Mouse (Mus musculus) right cerebral cortex, adult 18-20 months (tissue): ENCODE data around the gene Pkig.

Experiments used
- DNase-seq: peaks from one replicate; pipeline ENCODE4 v3.0.0; 2022; ENCODE audit warnings: mixed read lengths

The Pkig gene

DNA sequence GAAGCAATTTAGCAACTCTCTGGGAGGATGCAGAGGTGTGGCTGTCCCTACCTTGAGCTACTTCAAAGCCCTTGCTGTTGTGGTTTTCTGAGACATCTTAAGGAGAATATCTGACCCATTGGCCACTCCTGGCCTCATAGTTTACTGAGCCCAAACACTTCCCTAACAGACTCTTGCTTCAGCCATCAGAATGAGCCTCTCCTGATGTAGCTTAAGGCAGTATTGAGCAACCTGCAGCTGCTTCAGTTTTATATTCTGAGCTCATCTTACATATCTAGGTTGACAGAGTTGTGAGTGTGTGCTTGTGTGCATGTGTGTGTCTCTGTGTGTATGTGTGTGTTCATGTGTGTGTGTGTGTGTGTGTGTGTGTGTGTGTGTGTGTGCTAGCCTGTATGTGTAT, 108.1 kb downstream of the Pkig start:
- DNase-seq = no peak

DNA sequence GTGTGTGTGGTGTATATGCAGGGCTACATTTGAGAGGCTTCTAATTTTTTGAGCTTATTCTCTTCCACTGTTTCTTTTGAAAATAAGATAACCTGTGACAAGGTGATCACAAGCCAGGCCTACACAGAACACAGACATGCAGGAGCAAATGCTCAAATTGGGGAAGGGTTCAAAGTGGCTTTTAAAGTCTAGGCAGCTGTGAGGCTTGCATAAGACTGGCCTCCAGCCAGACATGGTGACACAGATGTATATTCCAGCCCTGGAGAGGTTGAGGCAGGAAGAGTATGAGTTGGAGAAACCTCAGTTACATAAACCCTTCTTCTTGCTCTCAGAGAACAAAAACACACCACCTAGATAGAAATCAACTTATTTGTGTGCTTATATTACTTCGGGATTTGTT, 108.7 kb downstream of the Pkig start:
- DNase-seq = no peak

DNA sequence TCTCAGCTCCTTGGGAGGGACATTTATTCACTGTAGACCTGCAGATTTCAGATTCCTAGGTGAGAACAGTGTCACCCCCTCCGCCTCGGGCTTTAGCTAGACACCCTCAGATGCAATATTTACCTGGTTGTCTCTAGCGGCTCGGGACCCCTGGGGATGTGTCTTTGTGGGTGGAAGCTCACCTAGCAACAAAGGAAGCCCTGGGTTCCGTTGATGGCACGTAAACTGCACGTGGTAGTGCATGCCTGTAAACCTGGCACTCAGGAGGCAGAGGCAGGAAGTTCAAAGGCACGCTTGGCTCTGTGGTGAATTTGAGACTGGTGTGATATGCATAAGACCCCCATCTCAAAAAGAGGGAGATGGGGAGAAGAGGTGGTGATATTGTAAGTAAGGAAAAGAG, 112.5 kb downstream of the Pkig start:
- no peak for DNase-seq
